Mouse (Mus musculus): ENCODE data around the gene Slc7a5. TPM values are rescaled to one million over a fixed set of nuclear protein-coding genes. Genes with fewer than 3 reads are reported as not detected.

Slc7a5 gene
- polyA plus RNA-seq, 1 experiment from 2014 or later, result 22.3 TPM

- WGBS, result 24% methylated on average over 7 of the region's 7 CpGs
- ATAC-seq (ENCODE audit: insufficient number of reproducible peaks, low FRiP score), result peak; percentile 31; the same call in 1 of the 2 replicates
- peaks cover 65% of the 10 kb centered on the region for H3K4me1 ChIP-seq (replicated peaks)
These were observed 9.6 kb downstream of the Slc7a5 start for GRCm38 (mm10) chr8:121897871-121898381.

GRCm38 (mm10) chr8:121897205-121897604 is 10.3 kb downstream of the Slc7a5 start:
- Histone ChIP-seq H3K27ac (ENCODE audit: poor library complexity, severe bottlenecking) (0 out of 2 replicates have a peak overlapping the region, but pooled peaks have one; percentile 91), H3K27me3 (replicated peaks) (no peaks in the 10 kb centered on the region), H3K9ac (no peak overlapping the region), H3K4me1 (replicated peaks) (peaks cover 63% of the 10 kb centered on the region), H3K9me3 (replicated peaks) (no peaks in the 10 kb centered on the region), H3K4me3 (no peak overlapping the region), H3K36me3 (peaks cover 4% of the 10 kb centered on the region; the same call in 1 of the 2 replicates), H3K4me2 (0 out of 2 replicates have a peak overlapping the region, but pooled peaks have one; percentile 55)
- no peak for ATAC-seq (ENCODE audit: insufficient number of reproducible peaks, low FRiP score)
- 91% methylated on average over 9 of the region's 9 CpGs for WGBS

More at GRCm38 (mm10) chr8:121897871-121898381, 9.6 kb downstream of the Slc7a5 start:
- Histone ChIP-seq H3K4me2 (peak overlapping the region; percentile 55), H3K4me3 (peak overlapping the region; percentile 14; the same call in 1 of the 2 replicates), H3K36me3 (peaks cover 4% of the 10 kb centered on the region; the same call in 1 of the 2 replicates), H3K9ac (peak overlapping the region; percentile 26), H3K27ac (ENCODE audit: poor library complexity, severe bottlenecking) (peak overlapping the region; percentile 91), H3K9me3 (replicated peaks) (no peaks in the 10 kb centered on the region), H3K27me3 (replicated peaks) (no peaks in the 10 kb centered on the region)

- no peak overlapping the region for H3K4me3 ChIP-seq
These were observed 10.9 kb downstream of the Slc7a5 start for GRCm38 (mm10) chr8:121896476-121897145.

GRCm38 (mm10) chr8:121895910-121896309 is 11.6 kb downstream of the Slc7a5 start:
- H3K27ac ChIP-seq (ENCODE audit: poor library complexity, severe bottlenecking), result no peak overlapping the region
- H3K4me2 ChIP-seq, result no peak overlapping the region
- peaks cover 50% of the 10 kb centered on the region for H3K4me1 ChIP-seq (replicated peaks)
- no peak for ATAC-seq (ENCODE audit: insufficient number of reproducible peaks, low FRiP score)
- peaks cover 4% of the 10 kb centered on the region; the same call in 1 of the 2 replicates for H3K36me3 ChIP-seq
- H3K4me3 ChIP-seq, result no peak overlapping the region
- 79% methylated on average over 7 of the region's 7 CpGs for WGBS
- no peaks in the 10 kb centered on the region for H3K27me3 ChIP-seq (replicated peaks)
- H3K9me3 ChIP-seq (replicated peaks), result no peaks in the 10 kb centered on the region
- 0 out of 2 replicates have a peak overlapping the region, but pooled peaks have one; percentile 8 for H3K9ac ChIP-seq

More at GRCm38 (mm10) chr8:121896476-121897145, 10.9 kb downstream of the Slc7a5 start:
- H3K27me3 ChIP-seq (replicated peaks), result no peaks in the 10 kb centered on the region
- H3K27ac ChIP-seq (ENCODE audit: poor library complexity, severe bottlenecking), result no peak overlapping the region
- peaks cover 57% of the 10 kb centered on the region for H3K4me1 ChIP-seq (replicated peaks)
- H3K36me3 ChIP-seq, result peaks cover 4% of the 10 kb centered on the region; the same call in 1 of the 2 replicates
- H3K9me3 ChIP-seq (replicated peaks), result no peaks in the 10 kb centered on the region
- 70% methylated on average over 12 of the region's 12 CpGs for WGBS
- H3K9ac ChIP-seq, result 0 out of 2 replicates have a peak overlapping the region, but pooled peaks have one; percentile 8
- no peak for ATAC-seq (ENCODE audit: insufficient number of reproducible peaks, low FRiP score)
- H3K4me2 ChIP-seq, result no peak overlapping the region

- ATAC-seq (ENCODE audit: insufficient number of reproducible peaks, low FRiP score), result no peak
- H3K27me3 ChIP-seq (replicated peaks), result no peaks in the 10 kb centered on the region
- no peak overlapping the region for H3K27ac ChIP-seq (ENCODE audit: poor library complexity, severe bottlenecking)
- H3K9me3 ChIP-seq (replicated peaks), result no peaks in the 10 kb centered on the region
- H3K4me1 ChIP-seq (replicated peaks), result peaks cover 31% of the 10 kb centered on the region
- WGBS, result 78% methylated on average over 5 of the region's 5 CpGs
- H3K9ac ChIP-seq, result no peak overlapping the region
- peaks cover 7% of the 10 kb centered on the region for H3K36me3 ChIP-seq
- no peak overlapping the region for H3K4me3 ChIP-seq
- H3K4me2 ChIP-seq, result no peak overlapping the region
These were observed 14.6 kb downstream of the Slc7a5 start for GRCm38 (mm10) chr8:121892875-121893274.

- H3K4me2 ChIP-seq, result no peak overlapping the region
- 79% methylated on average over 15 of the region's 15 CpGs for WGBS
- H3K9ac ChIP-seq, result no peak overlapping the region
- no peak for ATAC-seq (ENCODE audit: insufficient number of reproducible peaks, low FRiP score)
- H3K9me3 ChIP-seq (replicated peaks), result no peaks in the 10 kb centered on the region
- H3K27ac ChIP-seq (ENCODE audit: poor library complexity, severe bottlenecking), result no peak overlapping the region
- H3K4me3 ChIP-seq, result no peak overlapping the region
- H3K27me3 ChIP-seq (replicated peaks), result no peaks in the 10 kb centered on the region
- peaks cover 31% of the 10 kb centered on the region for H3K36me3 ChIP-seq
- H3K4me1 ChIP-seq (replicated peaks), result peaks cover 13% of the 10 kb centered on the region; the same call in 1 of the 2 replicates
These were observed 17.4 kb downstream of the Slc7a5 start for GRCm38 (mm10) chr8:121889810-121890785.

- 97% methylated on average over 1 of the region's 1 CpGs for WGBS
- Histone ChIP-seq H3K27me3 (replicated peaks) (no peaks in the 10 kb centered on the region), H3K27ac (ENCODE audit: poor library complexity, severe bottlenecking) (no peak overlapping the region), H3K9ac (no peak overlapping the region), H3K4me2 (no peak overlapping the region), H3K4me3 (no peak overlapping the region), H3K9me3 (replicated peaks) (no peaks in the 10 kb centered on the region), H3K36me3 (peaks cover 39% of the 10 kb centered on the region), H3K4me1 (replicated peaks) (peaks cover 13% of the 10 kb centered on the region; the same call in 1 of the 2 replicates)
- ATAC-seq (ENCODE audit: insufficient number of reproducible peaks, low FRiP score), result no peak
These were observed 18.2 kb downstream of the Slc7a5 start for GRCm38 (mm10) chr8:121889317-121889716.

GRCm38 (mm10) chr8:121887547-121887946 is 19.9 kb downstream of the Slc7a5 start:
- Histone ChIP-seq H3K36me3 (peaks cover 57% of the 10 kb centered on the region), H3K4me2 (no peak overlapping the region), H3K4me1 (replicated peaks) (no peaks in the 10 kb centered on the region), H3K4me3 (no peak overlapping the region), H3K27ac (ENCODE audit: poor library complexity, severe bottlenecking) (no peak overlapping the region), H3K27me3 (replicated peaks) (no peaks in the 10 kb centered on the region), H3K9ac (no peak overlapping the region), H3K9me3 (replicated peaks) (no peaks in the 10 kb centered on the region)
- no peak for ATAC-seq (ENCODE audit: insufficient number of reproducible peaks, low FRiP score)
- whole genome bisulfite sequencing, result 74% methylated on average over 1 of the region's 1 CpGs

GRCm38 (mm10) chr8:121885433-121885832 is 22.1 kb downstream of the Slc7a5 start:
- no peak for ATAC-seq (ENCODE audit: insufficient number of reproducible peaks, low FRiP score)
- Histone ChIP-seq H3K9ac (no peak overlapping the region), H3K27ac (ENCODE audit: poor library complexity, severe bottlenecking) (no peak overlapping the region), H3K4me2 (no peak overlapping the region), H3K27me3 (replicated peaks) (no peaks in the 10 kb centered on the region), H3K4me3 (no peak overlapping the region), H3K36me3 (peaks cover 63% of the 10 kb centered on the region), H3K9me3 (replicated peaks) (no peaks in the 10 kb centered on the region), H3K4me1 (replicated peaks) (peaks cover 17% of the 10 kb centered on the region)
- 87% methylated on average over 6 of the region's 6 CpGs for WGBS

GRCm38 (mm10) chr8:121885001-121885400 is 22.5 kb downstream of the Slc7a5 start:
- Histone ChIP-seq H3K9ac (no peak overlapping the region), H3K27me3 (replicated peaks) (no peaks in the 10 kb centered on the region), H3K36me3 (peaks cover 63% of the 10 kb centered on the region), H3K4me1 (replicated peaks) (peaks cover 17% of the 10 kb centered on the region), H3K4me2 (no peak overlapping the region), H3K9me3 (replicated peaks) (no peaks in the 10 kb centered on the region), H3K27ac (ENCODE audit: poor library complexity, severe bottlenecking) (no peak overlapping the region), H3K4me3 (no peak overlapping the region)
- WGBS, result 91% methylated on average over 9 of the region's 9 CpGs
- ATAC-seq (ENCODE audit: insufficient number of reproducible peaks, low FRiP score), result no peak

All from heart, embryonic 12.5 days (tissue).